Mouse (Mus musculus) heart, embryonic 11.5 days (tissue): Measurements from ENCODE around the gene Mrtfb. TPM values are rescaled to one million over a fixed set of nuclear protein-coding genes. Genes with fewer than 3 reads are reported as not detected.
"Not testable (repeated sequence)": the region's sequence is repeated elsewhere in the genome, so short reads cannot be mapped to it uniquely, and the experiment has no call there.

Experiments
- ATAC-seq: fragments of 200-750 bp; cut with Nextera tagmentation; replicated peaks from 2 replicates; pipeline ENCODE4 v1.8.0; 2017; ENCODE audit warnings: moderate library complexity; ENCODE audit not compliant: insufficient number of reproducible peaks, low FRiP score, low TSS enrichment
- H3K27ac ChIP-seq: fragments of 300-500 bp; sonication (generic); 2 replicates; pipeline ENCODE4 v1.5.1; 2014; ENCODE audit warnings: mild to moderate bottlenecking, low read depth, low read length
- H3K27me3 ChIP-seq: fragments of 300-500 bp; sonication (generic); 2 replicates; pipeline ENCODE4 v1.6.1; 2014; ENCODE audit warnings: mild to moderate bottlenecking, low read length, mixed read lengths; ENCODE audit not compliant: control insufficient read depth, insufficient read depth
- H3K36me3 ChIP-seq: fragments of 300-500 bp; sonication (generic); 2 replicates; pipeline ENCODE4 v1.6.1; 2014; ENCODE audit warnings: mild to moderate bottlenecking, low read length, moderate library complexity, mixed read lengths; ENCODE audit not compliant: control insufficient read depth, insufficient read depth
- H3K4me1 ChIP-seq: fragments of 300-500 bp; sonication (generic); 2 replicates; pipeline ENCODE4 v1.6.1; 2014; ENCODE audit warnings: low read length; ENCODE audit not compliant: control insufficient read depth, insufficient read depth
- H3K4me2 ChIP-seq: fragments of 300-500 bp; sonication (generic); 2 replicates; pipeline ENCODE4 v1.6.1; 2014; ENCODE audit warnings: mild to moderate bottlenecking, moderate library complexity
- H3K4me3 ChIP-seq: fragments of 300-500 bp; sonication (generic); 2 replicates; pipeline ENCODE4 v1.5.1; 2014; ENCODE audit warnings: low read depth, low read length
- H3K9ac ChIP-seq: fragments of 300-500 bp; sonication (generic); 2 replicates; pipeline ENCODE4 v1.6.1; 2014; ENCODE audit warnings: mild to moderate bottlenecking, low read depth, low read length, moderate library complexity
- H3K9me3 ChIP-seq: fragments of 300-500 bp; sonication (generic); replicated peaks from 2 replicates; pipeline ENCODE4 v1.6.1; 2016; ENCODE audit warnings: low read length; ENCODE audit not compliant: control insufficient read depth
- WGBS: fragments of 180-500 bp; shearing (Covaris S2); extraction: QIAGEN DNeasy Blood & Tissue Kit; methylation state at CpG from one replicate; pipeline ENCODE4 v1.1.7; 2014; ENCODE audit not compliant: insufficient replicate concordance; 5-methylcytosine and 5-hydroxymethylcytosine counted together
- polyA plus RNA-seq: library from polyadenylated mRNA; unstranded; fragments of >200 nt; fragmentation: Nextera tagmentation; extraction: Ambion mirVana; gene quantifications from 2 replicates; pipeline ENCODE4 v1.2.1, GENCODE M21; 2014

Mrtfb gene
- polyA plus RNA-seq, 1 experiment from 2014 or later = 20.2 TPM

DNA sequence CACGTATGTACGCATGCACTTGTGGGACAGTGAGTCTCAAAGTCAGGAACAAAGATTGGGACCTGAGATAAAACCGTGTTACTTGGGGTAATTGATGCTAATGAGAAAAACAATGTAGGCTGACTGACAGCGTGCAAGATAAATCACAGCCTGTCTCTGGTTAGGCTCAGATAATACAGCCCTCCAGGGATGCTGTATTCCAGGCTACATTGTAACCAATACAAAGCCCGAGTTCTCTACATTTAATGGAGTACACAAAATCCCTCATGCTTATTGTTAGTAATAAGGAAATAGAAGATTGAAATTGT, 1.2 kb downstream of the Mrtfb start:
- H3K4me3 ChIP-seq = peak overlapping the region; percentile 87
- no peak overlapping the region for H3K27ac ChIP-seq
- H3K4me2 ChIP-seq = peak overlapping the region; percentile 87
- no peak for ATAC-seq
- H3K27me3 ChIP-seq = no peaks in the 10 kb centered on the region
- peak overlapping the region; percentile 93; the same call in 1 of the 2 replicates for H3K9ac ChIP-seq
- H3K4me1 ChIP-seq = peaks cover 14% of the 10 kb centered on the region
- H3K9me3 ChIP-seq = no peaks in the 10 kb centered on the region
- WGBS = 22% methylated on average over 5 of the region's 5 CpGs
- no peaks in the 10 kb centered on the region for H3K36me3 ChIP-seq

GRCm38 (mm10) chr16:13259026-13259425, 2.7 kb downstream of the Mrtfb start:
- Histone ChIP-seq H3K27me3 (no peaks in the 10 kb centered on the region), H3K9ac (no peak overlapping the region), H3K9me3 (no peaks in the 10 kb centered on the region), H3K4me2 (no peak overlapping the region), H3K4me1 (peaks cover 14% of the 10 kb centered on the region), H3K4me3 (no peak overlapping the region), H3K27ac (no peak overlapping the region), H3K36me3 (no peaks in the 10 kb centered on the region)
- ATAC-seq = no peak
- WGBS = 80% methylated on average over 2 of the region's 2 CpGs

- Histone ChIP-seq H3K36me3 (peaks cover 9% of the 10 kb centered on the region), H3K27me3 (no peaks in the 10 kb centered on the region), H3K4me1 (no peaks in the 10 kb centered on the region), H3K9ac (no peak overlapping the region), H3K9me3 (no peaks in the 10 kb centered on the region), H3K27ac (no peak overlapping the region), H3K4me3 (no peak overlapping the region), H3K4me2 (no peak overlapping the region)
- no peak for ATAC-seq
- 86% methylated on average over 3 of the region's 3 CpGs for WGBS
Measured at GRCm38 (mm10) chr16:13266312-13266711, 10.0 kb downstream of the Mrtfb start.

- no peaks in the 10 kb centered on the region for H3K9me3 ChIP-seq
- WGBS = 70% methylated on average over 3 of the region's 3 CpGs
- no peak overlapping the region for H3K27ac ChIP-seq
- no peak overlapping the region for H3K9ac ChIP-seq
- ATAC-seq = no peak
- no peaks in the 10 kb centered on the region for H3K4me1 ChIP-seq
- H3K4me3 ChIP-seq = no peak overlapping the region
- no peaks in the 10 kb centered on the region for H3K27me3 ChIP-seq
- H3K4me2 ChIP-seq = no peak overlapping the region
- peaks cover 9% of the 10 kb centered on the region for H3K36me3 ChIP-seq
Measured at GRCm38 (mm10) chr16:13267350-13267904, 11.1 kb downstream of the Mrtfb start.

GRCm38 (mm10) chr16:13269426-13269825, 13.1 kb downstream of the Mrtfb start:
- Histone ChIP-seq H3K9ac (no peak overlapping the region), H3K4me3 (no peak overlapping the region), H3K4me2 (no peak overlapping the region), H3K27me3 (no peaks in the 10 kb centered on the region), H3K9me3 (no peaks in the 10 kb centered on the region), H3K4me1 (no peaks in the 10 kb centered on the region), H3K36me3 (peaks cover 9% of the 10 kb centered on the region), H3K27ac (no peak overlapping the region)
- no peak for ATAC-seq
- 91% methylated on average over 2 of the region's 2 CpGs for WGBS

- Histone ChIP-seq H3K27me3 (no peaks in the 10 kb centered on the region), H3K9me3 (no peaks in the 10 kb centered on the region), H3K27ac (no peak overlapping the region), H3K4me3 (no peak overlapping the region), H3K4me2 (no peak overlapping the region), H3K4me1 (peaks cover 4% of the 10 kb centered on the region; the same call in 1 of the 2 replicates), H3K36me3 (no peaks in the 10 kb centered on the region), H3K9ac (no peak overlapping the region)
- ATAC-seq = no peak
- 83% methylated on average over 2 of the region's 2 CpGs for WGBS
Measured at GRCm38 (mm10) chr16:13276258-13276657, 20.0 kb downstream of the Mrtfb start.

- Histone ChIP-seq H3K27me3 (no peaks in the 10 kb centered on the region), H3K9ac (no peak overlapping the region), H3K36me3 (no peaks in the 10 kb centered on the region), H3K4me1 (peaks cover 4% of the 10 kb centered on the region; the same call in 1 of the 2 replicates), H3K4me3 (no peak overlapping the region), H3K4me2 (no peak overlapping the region), H3K27ac (no peak overlapping the region), H3K9me3 (no peaks in the 10 kb centered on the region)
- no peak for ATAC-seq
- WGBS = 77% methylated on average over 3 of the region's 3 CpGs
Measured at GRCm38 (mm10) chr16:13276709-13277399, 20.6 kb downstream of the Mrtfb start.

DNA sequence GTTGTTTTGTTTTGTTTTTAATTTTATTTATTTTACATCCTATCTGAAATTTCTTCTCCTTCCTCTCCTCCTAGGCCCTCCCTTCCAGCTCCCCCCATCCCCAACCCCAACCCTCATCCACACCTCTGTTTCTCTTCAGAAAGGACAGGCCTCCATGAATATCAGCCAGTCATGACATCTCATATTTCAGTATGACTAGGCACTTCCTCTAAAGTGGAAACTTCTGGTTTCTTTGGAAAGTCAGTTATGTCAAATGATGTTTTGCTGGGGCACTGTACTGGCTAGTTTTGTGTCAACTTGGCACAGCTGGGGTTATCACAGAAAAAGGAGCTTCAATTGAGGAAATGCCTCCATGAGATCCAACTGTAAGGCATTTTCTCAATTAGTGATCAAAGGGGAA, 30.1 kb downstream of the Mrtfb start:
- not testable (repeated sequence) for H3K9me3 ChIP-seq, H3K4me2 ChIP-seq, H3K27me3 ChIP-seq, H3K4me1 ChIP-seq, H3K36me3 ChIP-seq, H3K9ac ChIP-seq, H3K27ac ChIP-seq, ATAC-seq, H3K4me3 ChIP-seq

GRCm38 (mm10) chr16:13297860-13298259, 41.6 kb downstream of the Mrtfb start:
- H3K9me3 ChIP-seq = no peaks in the 10 kb centered on the region

More at GRCm38 (mm10) chr16:13297860-13298259, 41.6 kb downstream of the Mrtfb start:
- Histone ChIP-seq H3K4me3 (no peak overlapping the region), H3K4me2 (no peak overlapping the region), H3K36me3 (no peaks in the 10 kb centered on the region), H3K4me1 (peaks cover 11% of the 10 kb centered on the region), H3K27me3 (no peaks in the 10 kb centered on the region), H3K9ac (no peak overlapping the region), H3K27ac (no peak overlapping the region)
- 64% methylated on average over 1 of the region's 1 CpGs for WGBS
- no peak for ATAC-seq
